8 mouse cellular contexts compared by ENCODE assay signal in the genomic region with DNA sequence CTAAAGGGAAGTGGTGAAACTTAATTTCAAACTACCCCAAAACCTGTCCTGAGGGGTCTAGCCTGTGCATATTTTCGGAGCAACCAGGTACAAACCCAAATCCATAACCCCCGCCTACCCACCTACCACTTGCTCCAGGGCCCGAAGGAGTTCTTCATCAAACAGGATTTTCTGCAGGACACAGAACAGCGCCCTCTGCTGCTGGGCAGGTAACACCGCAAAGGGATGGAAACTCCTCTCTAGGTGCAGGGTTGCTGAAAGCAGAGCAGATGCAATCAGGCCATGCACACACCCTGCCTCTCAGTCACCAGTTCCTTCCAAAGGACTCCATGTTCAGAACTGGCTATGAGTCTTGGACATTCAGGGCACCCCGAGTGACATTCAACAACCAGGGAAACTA. TPM values are rescaled to one million over a fixed set of nuclear protein-coding genes. Genes with fewer than 3 reads are reported as not detected.
A peak's percentile ranks its signal among the peaks of the same experiment; 100 is the strongest.
DNase-seq lines count a peak whose midpoint lies in the region; ATAC-seq lines count a peak whose summit lies in the region.

No protein-coding gene starts in this region.

- peak; percentile 82 for ATAC-seq in megakaryocyte progenitor cell, adult 5-6 weeks (replicated peaks; ENCODE audit: poor library complexity)

- intact Hi-C loops in heart, postnatal 14 days (cut with DNase I) = loop anchor here (2.0 to 10.0 kb wide), 2 partner anchors 108 to 706 kb away; no protein-coding TSS in a partner anchor

- peak; percentile 36 for DNase-seq in gastrocnemius, adult 18-20 months (ENCODE audit: low spot score)
- DNase-seq in gastrocnemius, adult 8-10 months (ENCODE audit: low spot score in 2 of 2) = no peak
- peak; percentile 30 for DNase-seq in right cerebral cortex, postnatal 14 days
- DNase-seq in right cerebral cortex, postnatal 36 days (ENCODE audit: low spot score in 2 of 2) = no peak
- DNase-seq in cerebellum, adult 8-10 months = peak; percentile 27
- peak; percentile 44 to 58 for DNase-seq in heart, postnatal 14 days
- DNase-seq in Muller cell, postnatal 12 days (ENCODE audit: inconsistent ontology term) = no peak

RNA-seq across cellular contexts. Expression of gene Gsdme, which starts 42.8 kb away (rescaled TPM):
- under 1 TPM; 0.14 to 0.69 TPM for total RNA-seq in gastrocnemius, adult 18-20 months (2021)
- under 1 TPM; 0.31 to 0.48 (median 0.37) TPM for total RNA-seq in gastrocnemius, adult 8-10 months (2022)
- under 1 TPM; 0.31 to 0.44 TPM for total RNA-seq in heart, postnatal 14 days (2021)
- 6.0 and 8.0 TPM in 2 replicates for total RNA-seq in megakaryocyte progenitor cell, adult 5-6 weeks (2015)
- 8.7 and 10.2 TPM in 2 replicates for total RNA-seq in megakaryocyte progenitor cell, adult 5-6 weeks (2017)

Comparison
In these comparisons a context has a peak if more than half of its experiments do, and no peak if none do; other contexts are left out.
1. DNase-seq: peak in gastrocnemius, adult 18-20 months (single experiment), right cerebral cortex, postnatal 14 days (single experiment), cerebellum, adult 8-10 months (single experiment) and heart, postnatal 14 days (2 of 2); none in gastrocnemius, adult 8-10 months (0 of 2), right cerebral cortex, postnatal 36 days (0 of 2) and Muller cell, postnatal 12 days (single experiment).
2. RNA of gene Gsdme, which starts 42.8 kb away (total RNA-seq): 6.0 to 10.2 TPM in megakaryocyte progenitor cell, adult 5-6 weeks; 0.14 to 0.69 TPM in gastrocnemius, adult 18-20 months, 0.31 to 0.44 TPM in heart, postnatal 14 days and 0.31 to 0.48 TPM in gastrocnemius, adult 8-10 months; every median in the first group is over 4 times any median in the second.